Mouse (Mus musculus) midbrain, embryonic 11.5 days (tissue): ENCODE results near the gene Akap2. TPM values are rescaled to one million over a fixed set of nuclear protein-coding genes. Genes with fewer than 3 reads are reported as not detected.

ENCODE experiments used
- ATAC-seq: fragments of 200-750 bp; cut with Nextera tagmentation; 2 replicates; pipeline ENCODE4 v1.8.0; 2017; ENCODE audit warnings: moderate TSS enrichment, moderate library complexity; ENCODE audit not compliant: low FRiP score
- DNase-seq: peaks from one replicate; pipeline ENCODE4 v3.0.0; 2015; ENCODE audit warnings: low spot score; ENCODE audit errors: missing footprints
- H3K27ac ChIP-seq: fragments of 300-500 bp; sonication (generic); 2 replicates; pipeline ENCODE4 v1.5.1; 2014; ENCODE audit warnings: low read depth, low read length
- H3K27me3 ChIP-seq: fragments of 300-500 bp; sonication (generic); 2 replicates; pipeline ENCODE4 v1.6.1; 2014; ENCODE audit warnings: mild to moderate bottlenecking, low read length, moderate library complexity, mixed read lengths; ENCODE audit not compliant: control insufficient read depth, insufficient read depth
- H3K36me3 ChIP-seq: fragments of 300-500 bp; sonication (generic); 2 replicates; pipeline ENCODE4 v1.6.1; 2014; ENCODE audit warnings: mild to moderate bottlenecking, low read length, moderate library complexity, mixed read lengths; ENCODE audit not compliant: control insufficient read depth, insufficient read depth
- H3K4me1 ChIP-seq: fragments of 300-500 bp; sonication (generic); 2 replicates; pipeline ENCODE4 v1.6.1; 2014; ENCODE audit warnings: low read length; ENCODE audit not compliant: control insufficient read depth, insufficient read depth
- H3K4me2 ChIP-seq: fragments of 300-500 bp; sonication (generic); 2 replicates; pipeline ENCODE4 v1.6.1; 2014; ENCODE audit warnings: mild to moderate bottlenecking, moderate library complexity
- H3K4me3 ChIP-seq: fragments of 300-500 bp; sonication (generic); 2 replicates; pipeline ENCODE4 v1.5.1; 2014; ENCODE audit warnings: low read depth, low read length
- H3K9ac ChIP-seq: fragments of 300-500 bp; sonication (generic); 2 replicates; pipeline ENCODE4 v1.6.1; 2014; ENCODE audit warnings: low read length
- H3K9me3 ChIP-seq: fragments of 300-500 bp; sonication (generic); 2 replicates; pipeline ENCODE4 v1.6.1; 2016; ENCODE audit warnings: low read length; ENCODE audit not compliant: control insufficient read depth
- WGBS: fragments of 180-500 bp; shearing (Covaris S2); extraction: QIAGEN DNeasy Blood & Tissue Kit; methylation state at CpG from one replicate; pipeline ENCODE4 v1.1.7; 2014; 5-methylcytosine and 5-hydroxymethylcytosine counted together
- polyA plus RNA-seq: library from polyadenylated mRNA; unstranded; fragments of >200 nt; fragmentation: Nextera tagmentation; extraction: Ambion mirVana; gene quantifications from 2 replicates; pipeline ENCODE4 v1.2.1, GENCODE M21; 2014

Akap2 gene
- polyA plus RNA-seq, 1 experiment from 2014 or later = 17.9 TPM

GRCm38 (mm10) chr4:57775582-57775981, 58.1 kb downstream of the Akap2 start:
- Histone ChIP-seq H3K4me3 (no peak overlapping the region), H3K36me3 (no peaks in the 10 kb centered on the region), H3K4me2 (no peak overlapping the region), H3K27ac (no peak overlapping the region), H3K4me1 (no peaks in the 10 kb centered on the region), H3K9ac (no peak overlapping the region), H3K27me3 (no peaks in the 10 kb centered on the region), H3K9me3 (no peaks in the 10 kb centered on the region)
- ATAC-seq = no peak
- DNase-seq = no peak

DNA sequence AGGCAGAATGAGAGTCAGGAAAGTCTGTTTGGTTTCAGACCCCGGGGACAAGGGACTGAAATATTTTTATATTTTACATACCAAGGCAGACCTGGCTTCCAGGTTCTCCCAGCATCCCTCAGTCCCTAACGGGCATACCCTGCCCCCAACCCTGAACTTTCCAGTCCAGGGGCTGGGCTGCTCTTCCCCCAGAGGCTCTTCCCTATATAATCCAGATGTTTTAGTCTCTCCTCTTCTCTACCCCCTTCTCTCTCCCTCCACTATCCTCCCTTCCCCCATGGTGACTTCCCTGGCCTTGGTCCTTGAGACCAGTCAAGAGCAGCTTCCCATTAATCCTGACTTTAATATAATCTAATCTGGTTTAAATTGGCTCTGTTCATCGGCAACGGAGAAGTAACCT, 62.9 kb downstream of the Akap2 start:
- no peak overlapping the region for H3K27ac ChIP-seq
- H3K4me1 ChIP-seq = peaks cover 24% of the 10 kb centered on the region
- ATAC-seq (no peak), DNase-seq (peak; percentile 85)
- H3K4me2 ChIP-seq = no peak overlapping the region
- H3K4me3 ChIP-seq = no peak overlapping the region
- peaks cover 6% of the 10 kb centered on the region; the same call in 1 of the 2 replicates for H3K27me3 ChIP-seq
- no peaks in the 10 kb centered on the region for H3K36me3 ChIP-seq
- WGBS = 23% methylated on average over 4 of the region's 4 CpGs
- H3K9me3 ChIP-seq = no peaks in the 10 kb centered on the region
- H3K9ac ChIP-seq = no peak overlapping the region

DNA sequence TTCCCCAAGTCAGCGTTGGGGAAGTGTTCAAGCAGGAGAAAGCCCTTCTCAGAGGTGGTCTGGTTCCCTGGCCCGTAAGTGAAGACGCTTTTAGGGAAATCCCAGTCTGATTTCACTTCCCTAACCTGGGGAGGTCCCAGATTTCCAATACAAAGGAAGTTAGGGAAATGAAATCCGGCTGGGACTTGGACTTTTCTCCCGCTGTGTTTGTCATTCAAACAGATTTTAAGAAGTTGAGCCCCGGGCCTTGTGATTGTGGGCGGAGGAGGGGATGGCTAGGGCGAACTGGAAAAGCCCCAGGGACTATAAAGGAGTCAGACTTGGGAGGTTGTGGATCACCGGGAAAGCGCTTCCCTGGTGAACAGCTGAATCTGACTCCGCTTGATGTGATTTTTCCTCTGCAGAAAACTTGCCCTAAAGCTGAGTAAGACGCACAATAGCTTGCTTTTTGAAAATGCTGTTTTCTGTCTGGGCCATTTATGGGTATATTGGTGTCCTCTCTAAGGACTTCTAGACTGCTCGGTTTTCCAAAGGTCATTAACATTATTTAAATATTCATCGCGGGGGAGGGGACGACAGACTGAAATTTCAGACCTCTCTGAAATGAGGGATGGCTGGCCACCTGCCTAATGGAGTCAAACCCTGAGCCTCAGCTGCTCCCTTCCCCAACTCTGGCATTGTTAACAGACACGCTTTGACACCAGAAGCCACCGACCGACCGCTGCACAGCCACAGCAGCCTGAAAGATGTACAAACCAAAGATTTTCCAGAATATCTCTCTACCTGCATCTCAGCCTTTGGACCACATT, 63.6 kb downstream of the Akap2 start:
- Histone ChIP-seq H3K9me3 (no peaks in the 10 kb centered on the region), H3K9ac (no peak overlapping the region; the same call in 1 of the 2 replicates), H3K27ac (no peak overlapping the region), H3K4me1 (peaks cover 24% of the 10 kb centered on the region), H3K4me2 (peak overlapping the region; percentile 30; the same call in 1 of the 2 replicates), H3K4me3 (no peak overlapping the region), H3K27me3 (peaks cover 6% of the 10 kb centered on the region; the same call in 1 of the 2 replicates), H3K36me3 (no peaks in the 10 kb centered on the region)
- WGBS = 1% methylated on average over 20 of the region's 20 CpGs
- ATAC-seq (peak; percentile 68), DNase-seq (peak; percentile 93)

DNA sequence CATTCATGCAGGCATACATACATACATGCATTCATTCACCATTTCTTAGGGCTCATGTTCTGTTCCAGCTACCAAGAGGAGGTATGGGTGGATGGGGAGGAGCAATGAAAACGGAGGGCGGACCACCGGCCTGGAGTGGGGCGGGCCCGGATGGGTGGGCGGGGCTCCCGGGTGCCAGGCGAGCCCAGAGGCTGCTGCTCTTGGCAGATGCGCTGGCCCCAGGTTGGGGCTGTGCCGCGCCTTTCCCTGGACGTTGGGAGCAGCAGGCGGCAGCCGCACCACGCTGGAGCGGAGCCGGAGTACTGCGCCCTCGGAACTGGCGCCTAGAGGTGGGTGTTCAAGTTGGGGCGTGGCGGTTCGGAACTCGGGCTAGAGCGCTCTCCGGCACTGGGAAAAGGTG, 64.5 kb downstream of the Akap2 start:
- ATAC-seq (peak; percentile 88), DNase-seq (peak; percentile 96)
- Histone ChIP-seq H3K36me3 (no peaks in the 10 kb centered on the region), H3K27ac (no peak overlapping the region), H3K4me2 (peak overlapping the region; percentile 72), H3K4me1 (peaks cover 24% of the 10 kb centered on the region), H3K27me3 (peaks cover 6% of the 10 kb centered on the region; the same call in 1 of the 2 replicates), H3K9ac (peak overlapping the region; percentile 54; the same call in 1 of the 2 replicates), H3K4me3 (peak overlapping the region; percentile 42), H3K9me3 (no peaks in the 10 kb centered on the region)
- WGBS = 1% methylated on average over 25 of the region's 26 CpGs

DNA sequence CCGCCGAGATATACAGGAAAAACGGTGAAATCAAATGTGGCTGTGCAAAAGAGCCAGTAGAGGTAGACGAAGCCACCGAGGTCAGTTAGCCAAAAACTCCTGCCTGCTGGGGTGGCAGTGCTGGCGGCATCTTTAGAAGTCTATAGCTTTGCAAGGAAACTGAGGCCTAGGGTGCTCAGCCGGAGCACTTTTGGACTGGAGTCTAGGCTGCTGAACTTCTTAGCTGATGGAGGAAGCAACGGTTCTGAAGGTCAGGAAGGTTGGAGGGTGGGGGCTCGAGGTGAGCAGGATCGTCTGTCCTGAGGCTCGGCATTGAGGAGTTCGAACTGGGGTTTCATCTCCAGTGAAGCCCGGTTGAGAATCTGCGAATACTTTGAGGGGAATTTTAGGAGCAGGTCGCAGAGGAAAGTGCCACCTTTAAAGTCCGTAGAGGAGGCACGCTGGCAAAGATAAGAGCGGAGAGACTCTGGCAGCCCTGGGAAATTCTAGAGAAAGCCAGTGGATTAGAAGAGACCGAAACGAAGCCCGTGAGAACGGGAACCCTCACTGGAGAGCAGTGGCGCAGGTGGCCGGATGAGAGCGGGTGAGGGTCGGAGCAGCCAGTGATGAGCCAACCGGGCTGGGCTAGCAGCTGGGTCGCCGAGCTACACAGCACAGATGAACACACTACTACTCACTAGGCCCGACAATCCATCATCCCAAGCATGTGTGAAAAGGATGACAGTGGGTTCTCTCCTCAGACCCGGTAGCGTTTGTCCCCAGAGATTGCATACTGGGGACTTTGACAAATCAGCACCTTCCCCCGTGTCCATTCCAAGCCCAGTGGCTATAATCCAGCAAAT, 65.3 kb downstream of the Akap2 start:
- H3K9ac ChIP-seq = peak overlapping the region; percentile 54
- 1% methylated on average over 33 of the region's 33 CpGs for WGBS
- peaks cover 6% of the 10 kb centered on the region; the same call in 1 of the 2 replicates for H3K27me3 ChIP-seq
- no peaks in the 10 kb centered on the region for H3K36me3 ChIP-seq
- peak overlapping the region; percentile 42 for H3K4me3 ChIP-seq
- no peak overlapping the region for H3K27ac ChIP-seq
- ATAC-seq (peak; percentile 68), DNase-seq (peak; percentile 95)
- no peaks in the 10 kb centered on the region for H3K9me3 ChIP-seq
- H3K4me2 ChIP-seq = peak overlapping the region; percentile 72
- peaks cover 24% of the 10 kb centered on the region for H3K4me1 ChIP-seq

GRCm38 (mm10) chr4:57783391-57783770, 65.9 kb downstream of the Akap2 start:
- H3K36me3 ChIP-seq = no peaks in the 10 kb centered on the region
- DNase-seq (no peak), ATAC-seq (no peak)
- H3K4me3 ChIP-seq = peak overlapping the region; percentile 42; the same call in 1 of the 2 replicates
- no peak overlapping the region; the same call in 1 of the 2 replicates for H3K9ac ChIP-seq
- H3K27me3 ChIP-seq = peaks cover 6% of the 10 kb centered on the region; the same call in 1 of the 2 replicates
- peak overlapping the region; percentile 72 for H3K4me2 ChIP-seq
- H3K4me1 ChIP-seq = peaks cover 24% of the 10 kb centered on the region
- H3K9me3 ChIP-seq = no peaks in the 10 kb centered on the region
- 37% methylated on average over 9 of the region's 9 CpGs for WGBS
- H3K27ac ChIP-seq = no peak overlapping the region

DNA sequence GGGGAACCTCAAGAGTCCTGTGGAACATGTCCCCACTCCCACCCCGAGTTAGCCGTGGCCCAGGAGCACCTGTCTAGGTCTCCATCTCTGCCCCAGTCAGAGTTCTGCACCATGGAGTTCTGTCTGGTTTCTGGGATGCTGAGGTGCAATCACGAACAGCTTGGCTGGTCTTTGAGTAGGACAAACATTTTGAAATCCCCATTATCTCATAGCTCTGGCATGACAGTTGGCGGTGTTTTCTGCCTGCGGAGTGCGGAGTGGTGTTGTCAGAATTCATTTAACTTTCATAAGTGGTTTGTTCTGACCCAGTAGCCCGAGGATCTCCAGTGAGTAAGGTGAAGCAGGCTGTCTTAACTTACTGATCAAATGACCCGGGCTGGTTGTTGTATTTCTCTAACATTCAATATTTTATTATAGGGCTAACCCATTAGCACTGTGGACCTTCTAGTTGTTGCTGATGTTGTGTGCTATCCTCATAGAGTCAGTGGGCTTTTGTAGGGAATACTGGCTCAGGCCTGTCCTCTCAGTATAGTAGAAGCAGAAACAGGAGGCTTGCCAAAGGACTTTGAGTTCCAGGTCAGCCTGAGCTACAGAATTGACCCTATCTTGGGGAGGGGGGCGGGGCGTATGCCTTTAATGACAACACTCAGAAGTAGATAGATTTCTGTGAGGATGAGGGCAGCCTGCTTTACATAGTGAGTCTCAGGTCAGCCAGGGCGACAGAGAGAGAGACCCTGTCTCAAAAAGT, 66.6 kb downstream of the Akap2 start:
- Histone ChIP-seq H3K27ac (no peak overlapping the region), H3K4me3 (no peak overlapping the region)

GRCm38 (mm10) chr4:57788709-57789108, 71.3 kb downstream of the Akap2 start:
- WGBS = 54% methylated on average over 5 of the region's 5 CpGs
- H3K27ac ChIP-seq = no peak overlapping the region
- no peak overlapping the region for H3K4me2 ChIP-seq
- no peaks in the 10 kb centered on the region for H3K27me3 ChIP-seq
- ATAC-seq (no peak), DNase-seq (no peak)
- peaks cover 5% of the 10 kb centered on the region; the same call in 1 of the 2 replicates for H3K4me1 ChIP-seq
- no peak overlapping the region for H3K4me3 ChIP-seq
- no peaks in the 10 kb centered on the region for H3K36me3 ChIP-seq
- H3K9ac ChIP-seq = no peak overlapping the region
- no peaks in the 10 kb centered on the region for H3K9me3 ChIP-seq

More for the DNA sequence above, 66.6 kb downstream of the Akap2 start:
- peak overlapping the region; percentile 3; the same call in 1 of the 2 replicates for H3K4me2 ChIP-seq
- peaks cover 6% of the 10 kb centered on the region; the same call in 1 of the 2 replicates for H3K27me3 ChIP-seq
- WGBS = 76% methylated on average over 11 of the region's 11 CpGs
- no peak for ATAC-seq
- no peaks in the 10 kb centered on the region for H3K36me3 ChIP-seq
- H3K9me3 ChIP-seq = no peaks in the 10 kb centered on the region
- H3K9ac ChIP-seq = no peak overlapping the region
- peaks cover 26% of the 10 kb centered on the region for H3K4me1 ChIP-seq
- DNase-seq = peak; percentile 86
